Mouse (Mus musculus): ENCODE results near the gene Ano5. TPM values are rescaled to one million over a fixed set of nuclear protein-coding genes. Genes with fewer than 3 reads are reported as not detected.

The Ano5 gene
- total and polyA plus RNA-seq, 2 experiments from 2014 or later: 1.1 to 2.5 TPM

GRCm38 (mm10) chr7:51622196-51622595 lies 111.4 kb downstream of the Ano5 start:
- TF ChIP-seq CTCF (IDR thresholded peaks at IDR 0.05; ENCODE audit: low read depth): no peak
- Histone ChIP-seq H3K27ac (peak overlapping the region; percentile 87), H3K4me3 (ENCODE audit: low read length) (peak overlapping the region; percentile 35), H3K4me1 (ENCODE audit: insufficient read depth, low read length) (no peaks in the 10 kb centered on the region; the same call in 1 of the 2 replicates), H3K36me3 (ENCODE audit: insufficient read depth, low read length) (no peaks in the 10 kb centered on the region), H3K4me2 (ENCODE audit: low read depth, low read length) (peak overlapping the region; percentile 42), H3K9me3 (ENCODE audit: low read length) (no peaks in the 10 kb centered on the region), H3K9ac (replicated peaks; ENCODE audit: low read length) (peak overlapping the region; percentile 55), H3K27me3 (ENCODE audit: insufficient read depth, low read length) (peaks cover 12% of the 10 kb centered on the region)
- ATAC-seq: peak; percentile 62
- peak; percentile 71 for DNase-seq (ENCODE audit: low spot score)
- 1% methylated on average over 18 of the region's 18 CpGs for WGBS

GRCm38 (mm10) chr7:51622666-51623065 lies 111.8 kb downstream of the Ano5 start:
- DNase-seq (ENCODE audit: low spot score) (no peak), ATAC-seq (no peak)
- H3K36me3 ChIP-seq (ENCODE audit: insufficient read depth, low read length): no peaks in the 10 kb centered on the region
- peak overlapping the region; percentile 42 for H3K4me2 ChIP-seq (ENCODE audit: low read depth, low read length)
- no peak for TF ChIP-seq CTCF (IDR thresholded peaks at IDR 0.05; ENCODE audit: low read depth)
- peak overlapping the region; percentile 55 for H3K9ac ChIP-seq (replicated peaks; ENCODE audit: low read length)
- 1% methylated on average over 5 of the region's 5 CpGs for WGBS
- H3K9me3 ChIP-seq (ENCODE audit: low read length): no peaks in the 10 kb centered on the region
- no peaks in the 10 kb centered on the region; the same call in 1 of the 2 replicates for H3K4me1 ChIP-seq (ENCODE audit: insufficient read depth, low read length)
- peak overlapping the region; percentile 87 for H3K27ac ChIP-seq
- peaks cover 12% of the 10 kb centered on the region for H3K27me3 ChIP-seq (ENCODE audit: insufficient read depth, low read length)
- H3K4me3 ChIP-seq (ENCODE audit: low read length): peak overlapping the region; percentile 35

- Histone ChIP-seq H3K36me3 (ENCODE audit: insufficient read depth, low read length) (no peaks in the 10 kb centered on the region), H3K4me2 (ENCODE audit: low read depth, low read length) (peak overlapping the region; percentile 42), H3K9me3 (ENCODE audit: low read length) (no peaks in the 10 kb centered on the region), H3K27ac (peak overlapping the region; percentile 82), H3K9ac (replicated peaks; ENCODE audit: low read length) (peak overlapping the region; percentile 56), H3K4me3 (ENCODE audit: low read length) (peak overlapping the region; percentile 35), H3K4me1 (ENCODE audit: insufficient read depth, low read length) (no peaks in the 10 kb centered on the region; the same call in 1 of the 2 replicates), H3K27me3 (ENCODE audit: insufficient read depth, low read length) (peaks cover 12% of the 10 kb centered on the region)
- peak; percentile 62 for DNase-seq (ENCODE audit: low spot score)
- ATAC-seq: peak; percentile 21; the same call in 1 of the 2 replicates
- WGBS: 1% methylated on average over 4 of the region's 4 CpGs
- no peak for TF ChIP-seq CTCF (IDR thresholded peaks at IDR 0.05; ENCODE audit: low read depth)
These were observed 113.6 kb downstream of the Ano5 start for GRCm38 (mm10) chr7:51624336-51624897.

- TF ChIP-seq CTCF (IDR thresholded peaks at IDR 0.05; ENCODE audit: low read depth): no peak
- Histone ChIP-seq H3K27me3 (ENCODE audit: insufficient read depth, low read length) (peaks cover 12% of the 10 kb centered on the region), H3K4me2 (ENCODE audit: low read depth, low read length) (peak overlapping the region; percentile 42), H3K36me3 (ENCODE audit: insufficient read depth, low read length) (no peaks in the 10 kb centered on the region), H3K4me3 (ENCODE audit: low read length) (peak overlapping the region; percentile 35), H3K4me1 (ENCODE audit: insufficient read depth, low read length) (no peaks in the 10 kb centered on the region; the same call in 1 of the 2 replicates), H3K27ac (peak overlapping the region; percentile 82), H3K9me3 (ENCODE audit: low read length) (no peaks in the 10 kb centered on the region), H3K9ac (replicated peaks; ENCODE audit: low read length) (peak overlapping the region; percentile 56)
- ATAC-seq (0 out of 2 replicates have a peak, but pooled peaks have one; percentile 16), DNase-seq (ENCODE audit: low spot score) (peak; percentile 55)
- WGBS: 0% methylated on average over 23 of the region's 23 CpGs
These were observed 114.3 kb downstream of the Ano5 start for GRCm38 (mm10) chr7:51625161-51625560.

- Histone ChIP-seq H3K4me1 (ENCODE audit: insufficient read depth, low read length) (no peaks in the 10 kb centered on the region; the same call in 1 of the 2 replicates), H3K4me3 (ENCODE audit: low read length) (peak overlapping the region; percentile 35), H3K4me2 (ENCODE audit: low read depth, low read length) (peak overlapping the region; percentile 42), H3K27me3 (ENCODE audit: insufficient read depth, low read length) (peaks cover 14% of the 10 kb centered on the region), H3K36me3 (ENCODE audit: insufficient read depth, low read length) (no peaks in the 10 kb centered on the region), H3K9me3 (ENCODE audit: low read length) (no peaks in the 10 kb centered on the region), H3K27ac (peak overlapping the region; percentile 82), H3K9ac (replicated peaks; ENCODE audit: low read length) (peak overlapping the region; percentile 56)
- 7% methylated on average over 11 of the region's 11 CpGs for WGBS
- no peak for DNase-seq (ENCODE audit: low spot score)
- no peak for ATAC-seq
- no peak for TF ChIP-seq CTCF (IDR thresholded peaks at IDR 0.05; ENCODE audit: low read depth)
These were observed 114.9 kb downstream of the Ano5 start for GRCm38 (mm10) chr7:51625591-51626255.

GRCm38 (mm10) chr7:51626451-51627000 lies 115.7 kb downstream of the Ano5 start:
- Histone ChIP-seq H3K27me3 (ENCODE audit: insufficient read depth, low read length) (peaks cover 18% of the 10 kb centered on the region), H3K4me3 (ENCODE audit: low read length) (peak overlapping the region; percentile 35), H3K36me3 (ENCODE audit: insufficient read depth, low read length) (no peaks in the 10 kb centered on the region), H3K27ac (peak overlapping the region; percentile 82), H3K9ac (replicated peaks; ENCODE audit: low read length) (peak overlapping the region; percentile 56), H3K9me3 (ENCODE audit: low read length) (no peaks in the 10 kb centered on the region), H3K4me1 (ENCODE audit: insufficient read depth, low read length) (no peaks in the 10 kb centered on the region; the same call in 1 of the 2 replicates), H3K4me2 (ENCODE audit: low read depth, low read length) (peak overlapping the region; percentile 42)
- DNase-seq (ENCODE audit: low spot score) (peak; percentile 22), ATAC-seq (no peak)
- WGBS: 4% methylated on average over 16 of the region's 16 CpGs
- no peak for TF ChIP-seq CTCF (IDR thresholded peaks at IDR 0.05; ENCODE audit: low read depth)

Measured in hindbrain, postnatal 0 days (tissue).